In the genomic region with DNA sequence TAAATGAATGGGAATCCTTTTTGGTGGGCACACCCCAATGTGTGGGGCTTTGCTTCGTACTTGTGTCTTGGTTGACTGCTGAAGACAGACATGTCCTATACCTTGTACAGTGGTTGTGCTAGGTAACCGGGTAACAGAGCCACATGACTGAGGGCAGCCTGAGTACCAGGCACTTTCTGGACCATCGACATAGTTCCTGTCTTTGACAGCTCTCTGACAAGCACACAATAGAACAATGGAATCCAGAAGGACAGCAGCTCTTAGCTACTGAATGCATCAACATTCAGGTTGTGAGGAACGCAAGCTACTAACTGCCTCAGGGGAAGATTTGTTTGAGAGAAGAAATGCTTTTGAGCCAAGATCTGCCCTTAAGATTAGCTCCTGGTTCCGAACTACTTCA, we compare ENCODE assay signal across 14 mouse cellular contexts. TPM values are rescaled to one million over a fixed set of nuclear protein-coding genes. Genes with fewer than 3 reads are reported as not detected.
A peak's percentile ranks its signal among the peaks of the same experiment; 100 is the strongest.
DNase-seq lines count a peak whose midpoint lies in the region; ATAC-seq and TF ChIP-seq lines count a peak whose summit lies in the region.
"Had no signal": no experiment of that assay in that cellular context is flagged by ENCODE, and none has a peak within 500 bp of the region (broad histone marks: within the 10 kb centered on the region; RNA-seq: fewer than 3 reads in every experiment).

No protein-coding gene starts in this region.

- DNase-seq in heart, adult 2 months: no peak
- no peak for DNase-seq in layer of hippocampus, adult 2 months (ENCODE audit: low spot score in 2 of 2)
- no peak for DNase-seq in layer of hippocampus, adult 18-20 months (ENCODE audit: low spot score in 2 of 2)
- DNase-seq in ES-CJ7 (ENCODE audit: low read depth, low spot score) (peak; percentile 70), MN1 (ENCODE audit: low spot score) (no peak)
- no peak for DNase-seq in gastrocnemius, postnatal 14 days
- DNase-seq: adrenal gland, postnatal 14 days; thymus, postnatal 4 days had no signal

- no peaks in the 10 kb centered on the region for H3K79me2 ChIP-seq in heart, adult 2 months (replicated peaks; ENCODE audit: control insufficient read depth, insufficient read depth, low read length)

- H3K9ac ChIP-seq in heart, embryonic 13.5 days: no peak overlapping the region
- H3K9ac ChIP-seq in heart, adult 2 months (ENCODE audit: low read depth, low read length): no peak overlapping the region
- H3K9ac ChIP-seq in kidney, embryonic 14.5 days (ENCODE audit: low read depth, low read length): no peak overlapping the region
- H3K9ac ChIP-seq: hindbrain, embryonic 12.5 days; limb, embryonic 13.5 days had no signal

- TF ChIP-seq POLR2A in heart, adult 2 months (IDR thresholded peaks at IDR 0.05; ENCODE audit: insufficient read depth, low read depth, low read length): no peak

- no peak for ATAC-seq in heart, embryonic 13.5 days (ENCODE audit: extremely low read depth, insufficient number of reproducible peaks, low FRiP score, low TSS enrichment)
- 0 out of 2 replicates have a peak, but pooled peaks have one; percentile 28 for ATAC-seq in kidney, embryonic 14.5 days (ENCODE audit: low FRiP score, low TSS enrichment)
- ATAC-seq: Patski had no signal

- no peaks in the 10 kb centered on the region for H3K27me3 ChIP-seq in heart, embryonic 13.5 days (replicated peaks)
- H3K27me3 ChIP-seq in heart, adult 2 months (ENCODE audit: control insufficient read depth, insufficient read depth, low read length): no peaks in the 10 kb centered on the region
- no peaks in the 10 kb centered on the region for H3K27me3 ChIP-seq in kidney, embryonic 14.5 days (ENCODE audit: control insufficient read depth, insufficient read depth, low read length)
- H3K27me3 ChIP-seq: hindbrain, embryonic 12.5 days; limb, embryonic 13.5 days; Patski had no signal

- peaks cover 26% of the 10 kb centered on the region for H3K4me1 ChIP-seq in heart, embryonic 13.5 days
- H3K4me1 ChIP-seq in heart, adult 2 months (ENCODE audit: control insufficient read depth, insufficient read depth, low read length): no peaks in the 10 kb centered on the region
- 0 out of 2 replicates have a peak, but pooled peaks cover 8% of the 10 kb centered on the region for H3K4me1 ChIP-seq in kidney, embryonic 14.5 days (ENCODE audit: control insufficient read depth, insufficient read depth, low read length)

- WGBS in heart, embryonic 13.5 days: 33% methylated on average over 5 of the region's 5 CpGs
- WGBS in heart, adult 2 months: 43% methylated on average over 5 of the region's 5 CpGs
- WGBS in kidney, embryonic 14.5 days: 61% methylated on average over 5 of the region's 5 CpGs

- no peaks in the 10 kb centered on the region for H3K9me3 ChIP-seq in heart, embryonic 13.5 days
- no peaks in the 10 kb centered on the region for H3K9me3 ChIP-seq in kidney, embryonic 14.5 days (ENCODE audit: control insufficient read depth, low read length)
- H3K9me3 ChIP-seq: hindbrain, embryonic 12.5 days; limb, embryonic 13.5 days had no signal

- no peak overlapping the region for H3K4me2 ChIP-seq in heart, embryonic 13.5 days
- no peak overlapping the region for H3K4me2 ChIP-seq in kidney, embryonic 14.5 days (replicated peaks; ENCODE audit: low read depth, low read length)
- H3K4me2 ChIP-seq: hindbrain, embryonic 12.5 days; limb, embryonic 13.5 days had no signal

- no peak overlapping the region for H3K4me3 ChIP-seq in heart, embryonic 13.5 days
- H3K4me3 ChIP-seq in heart, adult 2 months: no peak overlapping the region
- no peak overlapping the region for H3K4me3 ChIP-seq in layer of hippocampus, adult 2 months
- H3K4me3 ChIP-seq in kidney, embryonic 14.5 days (ENCODE audit: low read length): no peak overlapping the region
- H3K4me3 ChIP-seq: hindbrain, embryonic 12.5 days; limb, embryonic 13.5 days had no signal

- TF ChIP-seq CTCF in heart, adult 2 months (IDR thresholded peaks at IDR 0.05): no peak
- TF ChIP-seq CTCF in layer of hippocampus, adult 2 months (conservative IDR thresholded peaks at IDR 0.05): no peak

- H3K27ac ChIP-seq in heart, embryonic 13.5 days (replicated peaks): 0 out of 2 replicates have a peak overlapping the region, but pooled peaks have one; percentile 32
- H3K27ac ChIP-seq in heart, adult 2 months: no peak overlapping the region
- peak overlapping the region; percentile 59 for H3K27ac ChIP-seq in layer of hippocampus, adult 2 months
- H3K27ac ChIP-seq in kidney, embryonic 14.5 days (ENCODE audit: low read depth, low read length): no peak overlapping the region
- H3K27ac ChIP-seq: hindbrain, embryonic 12.5 days; limb, embryonic 13.5 days had no signal

- H3K36me3 ChIP-seq in heart, embryonic 13.5 days: no peaks in the 10 kb centered on the region
- no peaks in the 10 kb centered on the region for H3K36me3 ChIP-seq in heart, adult 2 months (ENCODE audit: control insufficient read depth, insufficient read depth, low read length)
- H3K36me3 ChIP-seq in kidney, embryonic 14.5 days (ENCODE audit: control insufficient read depth, insufficient read depth, low read length): no peaks in the 10 kb centered on the region
- H3K36me3 ChIP-seq: hindbrain, embryonic 12.5 days; limb, embryonic 13.5 days had no signal

- TF ChIP-seq EP300 in heart, adult 2 months (IDR thresholded peaks at IDR 0.05; ENCODE audit: insufficient read depth, low read depth, low read length): no peak

- intact Hi-C loops in heart, adult 2 months (cut with DNase I): no loop called here
- intact Hi-C loops in gastrocnemius, postnatal 14 days (cut with DNase I; ENCODE audit: low total_unique reads): loop anchor here (5.0 kb wide), 1 partner anchor 47 kb away; no protein-coding TSS in a partner anchor

RNA-seq across cellular contexts. Expression of gene Anapc15-ps, which starts 49.2 kb away (rescaled TPM):
- polyA plus RNA-seq in heart, embryonic 13.5 days (2015; fragmentation: Nextera tagmentation; extraction: Ambion mirVana): not detected in 2 replicates
- not detected for total RNA-seq in heart, adult 2 months (2021)
- polyA plus RNA-seq in heart, adult 2 months (2012; rRNA removed): not detected in 2 replicates
- not detected for total RNA-seq in layer of hippocampus, adult 2 months (2021)
- not detected for total RNA-seq in layer of hippocampus, adult 18-20 months (2021)
- 0.59 TPM in 1 of 2 replicates, not detected in the other for polyA plus RNA-seq in kidney, embryonic 14.5 days (2014; fragmentation: Nextera tagmentation; extraction: Ambion mirVana)
- total RNA-seq in gastrocnemius, postnatal 14 days (2021): not detected
- total RNA-seq: adrenal gland, postnatal 14 days; layer of hippocampus, postnatal 14 days had no signal
- polyA plus RNA-seq: hindbrain, embryonic 12.5 days had no signal

Comparison
In these comparisons a context has a peak if more than half of its experiments do, and no peak if none do; other contexts are left out.
1. H3K27ac ChIP-seq: peak in heart, embryonic 13.5 days (single experiment) and layer of hippocampus, adult 2 months (single experiment); none in heart, adult 2 months (single experiment) and kidney, embryonic 14.5 days (single experiment).